Mouse (Mus musculus): Measurements from ENCODE around the gene Ppp1ca. TPM values are rescaled to one million over a fixed set of nuclear protein-coding genes. Genes with fewer than 3 reads are reported as not detected.
A peak's percentile ranks its signal among the peaks of the same experiment; 100 is the strongest.

The Ppp1ca gene
- total and polyA plus RNA-seq, 2 experiments from 2014 or later: 480 to 551 TPM

DNA sequence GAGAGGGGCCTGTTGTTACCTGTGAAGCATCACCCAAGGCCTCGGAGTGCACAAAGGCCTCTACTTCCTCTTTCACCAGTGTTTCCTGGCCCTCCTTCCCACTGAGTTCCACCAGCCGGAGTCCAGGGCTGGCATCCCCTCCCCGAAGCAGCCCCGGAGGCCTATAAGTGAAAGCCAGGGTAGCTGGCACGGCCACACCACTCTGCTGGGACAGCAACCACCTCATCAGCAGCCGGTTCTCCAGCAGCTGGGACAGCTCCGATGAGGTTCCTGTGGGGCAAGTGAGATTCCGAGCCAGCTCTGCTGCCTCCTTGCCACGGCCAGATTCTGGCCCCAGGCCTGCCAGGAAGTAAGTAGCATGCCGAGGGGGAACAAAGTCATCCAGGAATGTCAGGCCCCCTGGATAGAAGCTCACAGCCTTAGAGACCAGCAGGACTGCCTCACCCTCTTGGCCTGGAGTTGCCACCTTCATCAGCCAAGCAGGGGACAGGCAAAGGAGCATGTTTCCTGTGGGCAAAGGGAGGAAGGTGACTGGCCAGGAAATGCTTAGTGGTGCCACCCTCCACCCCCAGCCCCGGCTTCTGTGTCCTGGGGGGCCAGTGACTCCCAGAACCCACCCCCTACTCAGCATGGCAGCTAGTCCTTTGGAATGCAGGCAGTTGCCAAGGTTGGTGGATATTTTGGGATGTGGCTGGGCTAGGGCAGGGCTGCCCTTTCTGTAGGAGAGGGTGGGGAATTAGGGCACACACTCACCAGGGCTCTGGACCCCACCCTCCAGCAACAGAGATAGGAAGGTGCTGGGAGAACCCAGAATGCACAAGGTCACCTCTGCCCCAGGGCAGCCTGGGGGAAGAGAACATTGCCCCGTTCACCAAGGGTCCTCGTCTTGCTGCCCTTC, 20.2 kb upstream of the Ppp1ca start:
- no peak overlapping the region for H3K4me3 ChIP-seq (ENCODE audit: low read depth, low read length)
- H3K36me3 ChIP-seq (ENCODE audit: insufficient read depth): no peaks in the 10 kb centered on the region
- ATAC-seq (no peak), DNase-seq (no peak)
- 75% methylated on average over 13 of the region's 13 CpGs for WGBS
- H3K9ac ChIP-seq: no peak overlapping the region
- no peak overlapping the region for H3K27ac ChIP-seq (ENCODE audit: low read depth, low read length)
- no peaks in the 10 kb centered on the region for H3K9me3 ChIP-seq (ENCODE audit: low read length)
- no peak for TF ChIP-seq CTCF (IDR thresholded peaks at IDR 0.05; ENCODE audit: low read depth)
- no peaks in the 10 kb centered on the region for H3K27me3 ChIP-seq (ENCODE audit: insufficient read depth, low read length)
- peaks cover 7% of the 10 kb centered on the region for H3K4me1 ChIP-seq (ENCODE audit: insufficient read depth)
- no peak overlapping the region for H3K4me2 ChIP-seq (ENCODE audit: low read depth)

DNA sequence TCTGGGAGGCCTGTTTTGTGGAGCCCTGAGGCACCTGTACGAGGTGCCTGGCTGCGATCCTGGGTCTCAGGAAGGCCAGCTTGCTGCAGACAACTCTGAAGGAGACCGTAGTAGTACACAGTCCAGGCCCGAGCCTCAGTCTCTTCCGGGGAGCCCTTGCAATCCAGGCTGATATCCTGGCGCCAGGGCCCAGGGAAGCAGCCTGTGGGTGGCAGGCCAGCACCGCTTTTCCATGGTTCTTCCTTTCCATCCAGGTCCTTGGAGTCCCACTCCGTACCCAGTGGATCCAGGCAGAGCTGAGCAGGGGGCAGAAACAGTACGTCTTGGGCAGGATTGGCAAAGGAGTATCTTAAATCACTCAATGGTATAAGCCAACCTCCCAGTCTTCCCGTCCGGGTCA, 18.9 kb upstream of the Ppp1ca start:
- TF ChIP-seq CTCF (IDR thresholded peaks at IDR 0.05; ENCODE audit: low read depth): peak; percentile 28; the same call in 1 of the 2 replicates
- Histone ChIP-seq H3K36me3 (ENCODE audit: insufficient read depth) (no peaks in the 10 kb centered on the region), H3K27ac (ENCODE audit: low read depth, low read length) (no peak overlapping the region), H3K9me3 (ENCODE audit: low read length) (no peaks in the 10 kb centered on the region), H3K4me1 (ENCODE audit: insufficient read depth) (peaks cover 7% of the 10 kb centered on the region), H3K4me2 (ENCODE audit: low read depth) (no peak overlapping the region), H3K27me3 (ENCODE audit: insufficient read depth, low read length) (no peaks in the 10 kb centered on the region), H3K9ac (no peak overlapping the region), H3K4me3 (ENCODE audit: low read depth, low read length) (no peak overlapping the region)
- ATAC-seq: no peak
- DNase-seq: no peak
- WGBS: 59% methylated on average over 11 of the region's 11 CpGs

DNA sequence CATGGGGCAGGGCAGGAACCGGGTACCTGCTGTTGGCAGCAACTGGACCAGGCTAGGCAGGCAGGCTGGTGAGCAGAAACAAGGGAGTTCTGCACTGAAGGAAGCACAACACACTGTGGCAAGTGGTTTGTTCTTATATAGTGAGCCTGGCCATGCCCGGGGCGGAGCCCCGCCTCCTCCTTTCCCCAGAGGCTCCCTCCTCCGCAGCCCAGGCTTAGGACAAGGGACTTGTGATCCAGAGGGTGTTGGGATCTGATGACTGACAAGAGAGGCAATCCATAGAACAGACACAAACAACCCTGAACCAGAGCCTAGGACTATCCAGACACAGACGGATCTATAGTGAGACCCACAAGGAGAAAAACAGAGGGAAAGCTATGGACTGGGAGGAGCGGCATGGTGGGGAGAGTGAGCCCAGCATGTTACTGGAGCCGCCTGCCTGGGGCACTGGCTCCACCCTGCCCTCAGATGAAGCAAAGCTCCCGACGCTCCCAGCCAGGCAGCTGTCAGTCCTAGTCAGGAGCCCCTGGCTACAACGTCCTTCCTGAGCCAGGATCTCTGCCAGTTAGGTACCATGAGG, 16.4 kb upstream of the Ppp1ca start, which contains the start of gene Carns1:
Gene Carns1, minus strand, starts transcription at position 112 of the 580 bp plus-strand sequence.
- Histone ChIP-seq H3K27me3 (ENCODE audit: insufficient read depth, low read length) (no peaks in the 10 kb centered on the region), H3K4me2 (ENCODE audit: low read depth) (peak within 1 kb of the TSS; percentile 2; the same call in 1 of the 2 replicates), H3K4me1 (ENCODE audit: insufficient read depth) (no peaks in the 10 kb centered on the region), H3K36me3 (ENCODE audit: insufficient read depth) (no peaks in the 10 kb centered on the region), H3K27ac (ENCODE audit: low read depth, low read length) (no peak within 1 kb of the TSS), H3K9me3 (ENCODE audit: low read length) (no peaks in the 10 kb centered on the region), H3K9ac (no peak within 1 kb of the TSS), H3K4me3 (ENCODE audit: low read depth, low read length) (no peak within 1 kb of the TSS)
- ATAC-seq (peak; percentile 36), DNase-seq (no peak)
- 5% methylated on average over 11 of the region's 11 CpGs for WGBS
- no peak for TF ChIP-seq CTCF (IDR thresholded peaks at IDR 0.05; ENCODE audit: low read depth)

GRCm38 (mm10) chr19:4180411-4180810, 11.5 kb upstream of the Ppp1ca start:
- TF ChIP-seq CTCF (IDR thresholded peaks at IDR 0.05; ENCODE audit: low read depth): no peak
- no peak overlapping the region for H3K4me2 ChIP-seq (ENCODE audit: low read depth)
- DNase-seq: no peak
- H3K4me1 ChIP-seq (ENCODE audit: insufficient read depth): no peaks in the 10 kb centered on the region; the same call in 1 of the 2 replicates
- H3K27ac ChIP-seq (ENCODE audit: low read depth, low read length): no peak overlapping the region
- H3K9me3 ChIP-seq (ENCODE audit: low read length): no peaks in the 10 kb centered on the region
- no peak overlapping the region for H3K4me3 ChIP-seq (ENCODE audit: low read depth, low read length)
- WGBS: 88% methylated on average over 7 of the region's 7 CpGs
- no peaks in the 10 kb centered on the region for H3K27me3 ChIP-seq (ENCODE audit: insufficient read depth, low read length)
- H3K9ac ChIP-seq: no peak overlapping the region
- no peak for ATAC-seq
- no peaks in the 10 kb centered on the region for H3K36me3 ChIP-seq (ENCODE audit: insufficient read depth)

- ATAC-seq: peak; percentile 83
- H3K27ac ChIP-seq (ENCODE audit: low read depth, low read length): no peak overlapping the region
- 43% methylated on average over 3 of the region's 3 CpGs for WGBS
Measured at GRCm38 (mm10) chr19:4181892-4182291, 10.0 kb upstream of the Ppp1ca start.

GRCm38 (mm10) chr19:4183689-4184088, 8.2 kb upstream of the Ppp1ca start:
- H3K4me2 ChIP-seq (ENCODE audit: low read depth): no peak overlapping the region
- H3K4me3 ChIP-seq (ENCODE audit: low read depth, low read length): no peak overlapping the region
- H3K9me3 ChIP-seq (ENCODE audit: low read length): no peaks in the 10 kb centered on the region
- no peak overlapping the region for H3K27ac ChIP-seq (ENCODE audit: low read depth, low read length)
- no peak for TF ChIP-seq CTCF (IDR thresholded peaks at IDR 0.05; ENCODE audit: low read depth)
- ATAC-seq: peak; percentile 32; the same call in 1 of the 2 replicates
- no peak overlapping the region for H3K9ac ChIP-seq
- no peaks in the 10 kb centered on the region for H3K36me3 ChIP-seq (ENCODE audit: insufficient read depth)
- H3K4me1 ChIP-seq (ENCODE audit: insufficient read depth): no peaks in the 10 kb centered on the region; the same call in 1 of the 2 replicates
- DNase-seq: no peak
- no peaks in the 10 kb centered on the region for H3K27me3 ChIP-seq (ENCODE audit: insufficient read depth, low read length)
- 69% methylated on average over 2 of the region's 2 CpGs for WGBS

More at GRCm38 (mm10) chr19:4181892-4182291, 10.0 kb upstream of the Ppp1ca start:
- Histone ChIP-seq H3K9me3 (ENCODE audit: low read length) (no peaks in the 10 kb centered on the region), H3K27me3 (ENCODE audit: insufficient read depth, low read length) (no peaks in the 10 kb centered on the region), H3K4me3 (ENCODE audit: low read depth, low read length) (no peak overlapping the region), H3K36me3 (ENCODE audit: insufficient read depth) (no peaks in the 10 kb centered on the region), H3K9ac (no peak overlapping the region), H3K4me2 (ENCODE audit: low read depth) (no peak overlapping the region), H3K4me1 (ENCODE audit: insufficient read depth) (no peaks in the 10 kb centered on the region; the same call in 1 of the 2 replicates)
- no peak for TF ChIP-seq CTCF (IDR thresholded peaks at IDR 0.05; ENCODE audit: low read depth)
- peak; percentile 79 for DNase-seq

Measured in forebrain, postnatal 0 days (tissue).